Mouse (Mus musculus): ENCODE measurements around the gene Hes1.

DNA sequence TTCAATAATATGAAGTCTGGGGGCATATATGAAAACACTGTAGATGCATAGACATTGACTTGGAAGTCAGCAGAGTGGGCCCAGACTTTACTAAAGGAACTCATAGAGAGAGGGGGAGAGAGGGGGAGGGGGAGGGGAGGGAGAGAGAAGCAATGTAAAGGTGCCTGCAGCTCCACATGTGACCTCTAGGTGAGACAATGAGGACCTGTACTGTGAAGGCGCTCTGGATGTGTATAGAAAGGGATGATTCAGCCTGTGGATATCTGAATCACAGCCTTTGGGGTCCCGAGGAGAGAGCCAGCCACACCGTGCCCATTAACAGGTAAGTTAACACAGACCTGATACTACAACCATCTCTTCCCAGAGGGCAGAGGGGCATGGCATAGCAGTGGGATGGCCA is 40.2 kb downstream of the Hes1 start:
- TF ChIP-seq POLR2A (IDR thresholded peaks at IDR 0.05; ENCODE audit: control insufficient read depth, low read depth, low read length) (no peak), CTCF (IDR thresholded peaks at IDR 0.05; ENCODE audit: control insufficient read depth, insufficient read depth, insufficient replicate concordance, low read depth, low read length) (no peak)

All from testis, adult 2 months (tissue).